Mouse (Mus musculus) MEL (cell line): ENCODE measurements around the gene Asmt.

Experiments used
- CTCF ChIP-seq, 3 experiments: IDR thresholded peaks in 2 of 3; conservative IDR thresholded peaks in 1 of 3; 2 replicates each; pipeline ENCODE4 v1.5.1; 2011 to 2012; ENCODE audit warnings: low read length in 3 of 3, low read depth in 2 of 3, mild to moderate bottlenecking in 2 of 3, improper control_type of control experiment in 1 of 3, inconsistent platforms in 1 of 3, mixed read lengths in 1 of 3, moderate library complexity in 1 of 3; ENCODE audit not compliant: control insufficient read depth in 1 of 3, insufficient read depth in 1 of 3, poor library complexity in 1 of 3, severe bottlenecking in 1 of 3
- POLR2A ChIP-seq, 2 experiments: IDR thresholded peaks; 2 replicates each; pipeline ENCODE4 v1.6.1; 2011 to 2012; ENCODE audit warnings: low read length in 2 of 2, mild to moderate bottlenecking in 2 of 2, control low read depth in 1 of 2, improper control_type of control experiment in 1 of 2, low read depth in 1 of 2, moderate library complexity in 1 of 2; ENCODE audit not compliant: control insufficient read depth in 1 of 2, insufficient read depth in 1 of 2, poor library complexity in 1 of 2
- POLR2AphosphoS5 ChIP-seq: IDR thresholded peaks from 2 replicates; pipeline ENCODE4 v1.6.1; 2012; ENCODE audit warnings: low read depth, borderline replicate concordance, mild to moderate bottlenecking, inconsistent platforms, low read length, moderate library complexity, mixed read lengths

DNA sequence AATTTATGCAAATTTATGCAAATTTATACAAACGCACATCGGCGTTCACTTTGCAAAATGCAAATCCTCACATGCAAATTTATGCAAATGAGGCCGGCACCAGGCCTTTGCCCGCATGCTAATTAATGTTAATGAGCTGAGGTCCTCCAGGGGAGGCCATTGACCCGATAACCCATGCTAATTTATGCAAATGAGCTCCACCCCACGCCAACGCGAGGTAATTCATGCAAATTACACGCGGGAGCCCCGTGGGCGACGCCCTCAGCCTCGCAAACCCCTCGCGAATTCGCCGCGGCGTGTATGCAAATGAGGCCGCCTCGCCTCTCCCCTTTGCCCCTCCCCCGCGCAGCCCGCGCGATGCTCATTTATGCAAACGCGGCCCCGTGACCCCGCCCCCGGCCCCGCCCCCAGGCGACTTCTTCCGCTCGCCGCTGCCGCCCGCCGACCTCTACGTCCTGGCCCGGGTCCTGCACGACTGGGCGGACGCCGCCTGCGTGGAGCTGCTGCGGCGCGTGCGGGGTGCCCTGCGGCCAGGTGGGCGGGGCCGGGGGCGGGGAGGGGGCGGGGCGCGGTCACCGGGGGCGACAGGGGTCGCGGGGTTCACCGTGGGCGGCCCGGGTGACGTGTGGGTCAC, 4.3 kb downstream of the Asmt start:
- TF ChIP-seq CTCF (IDR thresholded peaks at IDR 0.05 in 2 of 3, conservative IDR thresholded peaks at IDR 0.05 in 1 of 3; ENCODE audit: control insufficient read depth in 1 of 3, insufficient read depth in 1 of 3, low read depth in 2 of 3, low read length in 3 of 3, poor library complexity in 1 of 3, severe bottlenecking in 1 of 3) (no peak), POLR2A (IDR thresholded peaks at IDR 0.05; ENCODE audit: control insufficient read depth in 1 of 2, insufficient read depth in 1 of 2, low read depth in 1 of 2, low read length in 2 of 2, poor library complexity in 1 of 2) (no peak), POLR2AphosphoS5 (no peak)
